Mouse (Mus musculus): ENCODE results near the gene Pold3. TPM values are rescaled to one million over a fixed set of nuclear protein-coding genes. Genes with fewer than 3 reads are reported as not detected.

Pold3 gene
- polyA plus RNA-seq, 1 experiment = 7.9 TPM

GRCm38 (mm10) chr7:100150626-100151025 lies 29.3 kb upstream of the Pold3 start:
- WGBS = 79% methylated on average over 11 of the region's 11 CpGs
- no peak for DNase-seq (ENCODE audit: low read depth in 1 of 2, low spot score in 2 of 2)
- H3K27ac ChIP-seq (ENCODE audit: insufficient read depth, low read length) = no peak overlapping the region

GRCm38 (mm10) chr7:100150086-100150485 lies 28.7 kb upstream of the Pold3 start:
- H3K27ac ChIP-seq (ENCODE audit: insufficient read depth, low read length) = peak overlapping the region; percentile 43
- no peaks in the 10 kb centered on the region for H3K36me3 ChIP-seq (ENCODE audit: control insufficient read depth, insufficient read depth, low read length)
- no peak for DNase-seq (ENCODE audit: low read depth in 1 of 2, low spot score in 2 of 2)
- H3K4me3 ChIP-seq (ENCODE audit: extremely low read depth, insufficient read depth, insufficient read length) = no peak overlapping the region; the same call in 1 of the 2 replicates
- no peaks in the 10 kb centered on the region; the same call in 1 of the 2 replicates for H3K4me1 ChIP-seq (ENCODE audit: control insufficient read depth, insufficient read depth, insufficient read length)
- WGBS = 73% methylated on average over 10 of the region's 10 CpGs
- no peak for TF ChIP-seq CTCF (IDR thresholded peaks at IDR 0.05; ENCODE audit: extremely low read depth, insufficient read depth, insufficient read length, insufficient replicate concordance)
- no peak for TF ChIP-seq POLR2A (IDR thresholded peaks at IDR 0.05; ENCODE audit: low read depth, low read length)
- H3K27me3 ChIP-seq (ENCODE audit: control insufficient read depth, insufficient read depth, low read length) = no peaks in the 10 kb centered on the region

More at GRCm38 (mm10) chr7:100150626-100151025, 29.3 kb upstream of the Pold3 start:
- no peaks in the 10 kb centered on the region for H3K36me3 ChIP-seq (ENCODE audit: control insufficient read depth, insufficient read depth, low read length)
- TF ChIP-seq POLR2A (IDR thresholded peaks at IDR 0.05; ENCODE audit: low read depth, low read length) (no peak), CTCF (IDR thresholded peaks at IDR 0.05; ENCODE audit: extremely low read depth, insufficient read depth, insufficient read length, insufficient replicate concordance) (no peak)
- no peak overlapping the region for H3K4me3 ChIP-seq (ENCODE audit: extremely low read depth, insufficient read depth, insufficient read length)
- H3K27me3 ChIP-seq (ENCODE audit: control insufficient read depth, insufficient read depth, low read length) = no peaks in the 10 kb centered on the region
- H3K4me1 ChIP-seq (ENCODE audit: control insufficient read depth, insufficient read depth, insufficient read length) = no peaks in the 10 kb centered on the region; the same call in 1 of the 2 replicates

GRCm38 (mm10) chr7:100148586-100148985 lies 27.2 kb upstream of the Pold3 start:
- WGBS = 89% methylated on average over 4 of the region's 4 CpGs
- Histone ChIP-seq H3K36me3 (ENCODE audit: control insufficient read depth, insufficient read depth, low read length) (no peaks in the 10 kb centered on the region), H3K27me3 (ENCODE audit: control insufficient read depth, insufficient read depth, low read length) (no peaks in the 10 kb centered on the region), H3K4me3 (ENCODE audit: extremely low read depth, insufficient read depth, insufficient read length) (no peak overlapping the region), H3K27ac (ENCODE audit: insufficient read depth, low read length) (no peak overlapping the region), H3K4me1 (ENCODE audit: control insufficient read depth, insufficient read depth, insufficient read length) (no peaks in the 10 kb centered on the region; the same call in 1 of the 2 replicates)
- TF ChIP-seq CTCF (IDR thresholded peaks at IDR 0.05; ENCODE audit: extremely low read depth, insufficient read depth, insufficient read length, insufficient replicate concordance) = no peak
- TF ChIP-seq POLR2A (IDR thresholded peaks at IDR 0.05; ENCODE audit: low read depth, low read length) = no peak
- DNase-seq (ENCODE audit: low read depth in 1 of 2, low spot score in 2 of 2) = no peak

- Histone ChIP-seq H3K4me1 (ENCODE audit: control insufficient read depth, insufficient read depth, insufficient read length) (no peaks in the 10 kb centered on the region; the same call in 1 of the 2 replicates), H3K36me3 (ENCODE audit: control insufficient read depth, insufficient read depth, low read length) (no peaks in the 10 kb centered on the region), H3K27me3 (ENCODE audit: control insufficient read depth, insufficient read depth, low read length) (no peaks in the 10 kb centered on the region), H3K4me3 (ENCODE audit: extremely low read depth, insufficient read depth, insufficient read length) (no peak overlapping the region), H3K27ac (ENCODE audit: insufficient read depth, low read length) (no peak overlapping the region)
- DNase-seq (ENCODE audit: low read depth in 1 of 2, low spot score in 2 of 2) = no peak
- no peak for TF ChIP-seq CTCF (IDR thresholded peaks at IDR 0.05; ENCODE audit: extremely low read depth, insufficient read depth, insufficient read length, insufficient replicate concordance)
- TF ChIP-seq POLR2A (IDR thresholded peaks at IDR 0.05; ENCODE audit: low read depth, low read length) = no peak
- 79% methylated on average over 1 of the region's 1 CpGs for WGBS
These were observed 19.2 kb upstream of the Pold3 start for GRCm38 (mm10) chr7:100140591-100140990.

GRCm38 (mm10) chr7:100138075-100138474 lies 16.7 kb upstream of the Pold3 start:
- no peaks in the 10 kb centered on the region for H3K27me3 ChIP-seq (ENCODE audit: control insufficient read depth, insufficient read depth, low read length)
- no peaks in the 10 kb centered on the region; the same call in 1 of the 2 replicates for H3K4me1 ChIP-seq (ENCODE audit: control insufficient read depth, insufficient read depth, insufficient read length)
- no peak overlapping the region for H3K4me3 ChIP-seq (ENCODE audit: extremely low read depth, insufficient read depth, insufficient read length)
- H3K36me3 ChIP-seq (ENCODE audit: control insufficient read depth, insufficient read depth, low read length) = no peaks in the 10 kb centered on the region
- no peak for DNase-seq (ENCODE audit: low read depth in 1 of 2, low spot score in 2 of 2)
- TF ChIP-seq CTCF (IDR thresholded peaks at IDR 0.05; ENCODE audit: extremely low read depth, insufficient read depth, insufficient read length, insufficient replicate concordance) (no peak), POLR2A (IDR thresholded peaks at IDR 0.05; ENCODE audit: low read depth, low read length) (no peak)
- WGBS = 98% methylated on average over 4 of the region's 4 CpGs
- no peak overlapping the region for H3K27ac ChIP-seq (ENCODE audit: insufficient read depth, low read length)

GRCm38 (mm10) chr7:100137038-100137437 lies 15.7 kb upstream of the Pold3 start:
- no peak for TF ChIP-seq POLR2A (IDR thresholded peaks at IDR 0.05; ENCODE audit: low read depth, low read length)
- no peak for TF ChIP-seq CTCF (IDR thresholded peaks at IDR 0.05; ENCODE audit: extremely low read depth, insufficient read depth, insufficient read length, insufficient replicate concordance)
- H3K4me1 ChIP-seq (ENCODE audit: control insufficient read depth, insufficient read depth, insufficient read length) = no peaks in the 10 kb centered on the region; the same call in 1 of the 2 replicates
- no peaks in the 10 kb centered on the region for H3K27me3 ChIP-seq (ENCODE audit: control insufficient read depth, insufficient read depth, low read length)
- no peak overlapping the region for H3K27ac ChIP-seq (ENCODE audit: insufficient read depth, low read length)
- WGBS = 58% methylated on average over 9 of the region's 9 CpGs
- no peak for DNase-seq (ENCODE audit: low read depth in 1 of 2, low spot score in 2 of 2)
- H3K4me3 ChIP-seq (ENCODE audit: extremely low read depth, insufficient read depth, insufficient read length) = no peak overlapping the region
- no peaks in the 10 kb centered on the region for H3K36me3 ChIP-seq (ENCODE audit: control insufficient read depth, insufficient read depth, low read length)

- no peaks in the 10 kb centered on the region for H3K27me3 ChIP-seq (ENCODE audit: control insufficient read depth, insufficient read depth, low read length)
- 90% methylated on average over 1 of the region's 1 CpGs for WGBS
- H3K4me3 ChIP-seq (ENCODE audit: extremely low read depth, insufficient read depth, insufficient read length) = no peak overlapping the region
- H3K27ac ChIP-seq (ENCODE audit: insufficient read depth, low read length) = no peak overlapping the region
- DNase-seq (ENCODE audit: low read depth in 1 of 2, low spot score in 2 of 2) = no peak
- no peaks in the 10 kb centered on the region for H3K36me3 ChIP-seq (ENCODE audit: control insufficient read depth, insufficient read depth, low read length)
- TF ChIP-seq POLR2A (IDR thresholded peaks at IDR 0.05; ENCODE audit: low read depth, low read length) (no peak), CTCF (IDR thresholded peaks at IDR 0.05; ENCODE audit: extremely low read depth, insufficient read depth, insufficient read length, insufficient replicate concordance) (no peak)
- no peaks in the 10 kb centered on the region; the same call in 1 of the 2 replicates for H3K4me1 ChIP-seq (ENCODE audit: control insufficient read depth, insufficient read depth, insufficient read length)
These were observed 11.0 kb upstream of the Pold3 start for GRCm38 (mm10) chr7:100132379-100132778.

Data from spleen, adult 2 months (tissue).